Mouse (Mus musculus) forebrain, embryonic 16.5 days (tissue): ENCODE results near the gene Crat. TPM values are rescaled to one million over a fixed set of nuclear protein-coding genes. Genes with fewer than 3 reads are reported as not detected.

Experiments
- ATAC-seq: fragments of 200-750 bp; cut with Nextera tagmentation; 2 replicates; pipeline ENCODE4 v1.8.0; 2017; ENCODE audit warnings: mild to moderate bottlenecking, moderate library complexity
- H3K27ac ChIP-seq: fragments of 300-500 bp; sonication (generic); 2 replicates; pipeline ENCODE4 v1.5.1; 2014; ENCODE audit warnings: low read length, control low read depth
- H3K27me3 ChIP-seq: fragments of 300-500 bp; sonication (generic); replicated peaks from 2 replicates; pipeline ENCODE4 v1.6.1; 2014; ENCODE audit warnings: low read length; ENCODE audit not compliant: control insufficient read depth, insufficient read depth
- H3K36me3 ChIP-seq: fragments of 300-500 bp; sonication (generic); 2 replicates; pipeline ENCODE4 v1.6.1; 2014; ENCODE audit not compliant: control insufficient read depth, insufficient read depth
- H3K4me1 ChIP-seq: fragments of 300-500 bp; sonication (generic); replicated peaks from 2 replicates; pipeline ENCODE4 v1.6.1; 2014; ENCODE audit warnings: low read length; ENCODE audit not compliant: control insufficient read depth, insufficient read depth
- H3K4me2 ChIP-seq: fragments of 300-500 bp; sonication (generic); 2 replicates; pipeline ENCODE4 v1.6.1; 2014; ENCODE audit warnings: mild to moderate bottlenecking, low read length, control low read depth
- H3K4me3 ChIP-seq: fragments of 300-500 bp; sonication (generic); replicated peaks from 2 replicates; pipeline ENCODE4 v1.5.1; 2014; ENCODE audit warnings: mild to moderate bottlenecking, low read length, control low read depth
- H3K9ac ChIP-seq: fragments of 300-500 bp; sonication (generic); replicated peaks from 2 replicates; pipeline ENCODE4 v1.6.1; 2014; ENCODE audit warnings: low read depth, low read length, control low read depth
- H3K9me3 ChIP-seq: fragments of 300-500 bp; sonication (generic); 2 replicates; pipeline ENCODE4 v1.6.1; 2016; ENCODE audit warnings: low read length; ENCODE audit not compliant: control insufficient read depth
- WGBS: fragments of 180-500 bp; shearing (Covaris S2); extraction: QIAGEN DNeasy Blood & Tissue Kit; methylation state at CpG from one replicate; pipeline ENCODE4 v1.1.7; 2014; 5-methylcytosine and 5-hydroxymethylcytosine counted together
- polyA plus RNA-seq: library from polyadenylated mRNA; unstranded; fragments of >200 nt; fragmentation: Nextera tagmentation; extraction: Ambion mirVana; gene quantifications from 2 replicates; pipeline ENCODE4 v1.2.1, GENCODE M21; 2015

Gene Crat
- polyA plus RNA-seq, result 21.3 and 21.4 TPM in 2 replicates

DNA sequence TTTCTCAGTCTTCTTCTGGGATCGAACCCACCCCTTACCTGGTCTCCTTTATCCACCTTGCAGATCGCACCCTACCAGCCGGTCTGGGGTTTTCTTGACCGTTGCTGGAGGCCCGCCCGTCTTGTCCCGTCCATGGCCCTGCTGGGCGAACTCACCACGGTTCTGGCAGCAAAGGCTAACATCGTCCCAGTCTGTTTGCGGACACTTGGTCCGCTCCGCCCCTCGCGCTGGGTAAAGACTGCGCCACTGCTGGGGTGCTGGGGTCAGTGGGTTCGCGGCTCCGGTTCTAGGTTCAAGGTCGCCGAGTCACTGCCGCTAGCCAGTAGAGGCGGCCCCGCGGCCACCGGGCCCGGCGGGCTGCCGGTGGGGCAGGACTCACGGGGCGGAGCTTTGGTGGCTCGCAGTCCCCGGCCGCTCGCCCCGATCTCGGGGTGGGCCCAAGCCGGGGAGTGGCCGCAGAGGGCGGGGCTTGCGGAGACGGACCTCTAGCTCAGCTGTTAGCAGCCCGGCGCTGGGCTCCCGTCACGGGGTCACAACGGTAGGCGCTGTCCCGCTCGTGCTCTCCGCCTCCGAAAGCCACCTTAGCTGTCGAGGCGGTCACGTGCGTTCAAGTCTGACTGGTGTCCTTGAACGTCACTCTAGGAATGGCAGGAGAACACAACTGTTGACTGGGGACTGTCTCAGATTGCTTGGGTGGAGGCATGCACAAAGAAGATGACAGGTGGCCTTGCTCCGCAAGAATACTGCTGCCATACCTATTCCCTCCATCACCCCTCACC lies at the start of gene Crat:
Gene Crat (minus strand): TSS at position 657 of the 779 bp plus-strand sequence.
- ATAC-seq, result peak; percentile 82
- no peaks in the 10 kb centered on the region for H3K27me3 ChIP-seq
- peak within 1 kb of the TSS; percentile 83 for H3K4me2 ChIP-seq
- H3K4me1 ChIP-seq, result peaks cover 43% of the 10 kb centered on the region
- WGBS, result 2% methylated on average over 57 of the region's 58 CpGs
- peak within 1 kb of the TSS; percentile 97 for H3K9ac ChIP-seq
- peak within 1 kb of the TSS; percentile 98 for H3K4me3 ChIP-seq
- H3K27ac ChIP-seq, result peak within 1 kb of the TSS; percentile 98
- H3K36me3 ChIP-seq, result no peaks in the 10 kb centered on the region
- H3K9me3 ChIP-seq, result no peaks in the 10 kb centered on the region

DNA sequence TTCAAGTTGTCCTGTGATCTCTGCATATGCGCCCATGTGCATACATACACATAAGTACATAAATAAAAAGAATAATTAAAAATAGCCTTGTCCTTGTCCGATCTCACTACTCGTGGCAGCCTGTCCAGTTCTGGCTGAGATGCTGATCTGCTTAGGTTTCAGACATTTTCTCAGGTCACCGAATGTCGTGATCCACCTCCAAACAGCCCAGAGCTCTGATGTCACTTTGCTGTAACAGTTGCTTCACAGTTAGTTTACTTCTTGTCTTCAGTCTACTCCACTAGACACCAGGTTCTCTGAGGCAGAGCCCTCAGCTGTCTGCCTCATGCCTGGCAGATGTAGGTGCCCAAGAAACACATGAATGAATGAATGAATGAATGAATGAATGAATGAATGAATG lies 48.8 kb upstream of the Crat start:
- no peaks in the 10 kb centered on the region for H3K9me3 ChIP-seq
- H3K4me1 ChIP-seq, result peaks cover 22% of the 10 kb centered on the region
- ATAC-seq, result no peak
- H3K4me2 ChIP-seq, result peak overlapping the region; percentile 39
- H3K27ac ChIP-seq, result no peak overlapping the region
- no peak overlapping the region for H3K9ac ChIP-seq
- peak overlapping the region; percentile 9; the same call in 1 of the 2 replicates for H3K4me3 ChIP-seq
- H3K36me3 ChIP-seq, result no peaks in the 10 kb centered on the region
- WGBS, result 70% methylated on average over 5 of the region's 5 CpGs
- 0 out of 2 replicates have a peak, but pooled peaks cover 2% of the 10 kb centered on the region for H3K27me3 ChIP-seq

DNA sequence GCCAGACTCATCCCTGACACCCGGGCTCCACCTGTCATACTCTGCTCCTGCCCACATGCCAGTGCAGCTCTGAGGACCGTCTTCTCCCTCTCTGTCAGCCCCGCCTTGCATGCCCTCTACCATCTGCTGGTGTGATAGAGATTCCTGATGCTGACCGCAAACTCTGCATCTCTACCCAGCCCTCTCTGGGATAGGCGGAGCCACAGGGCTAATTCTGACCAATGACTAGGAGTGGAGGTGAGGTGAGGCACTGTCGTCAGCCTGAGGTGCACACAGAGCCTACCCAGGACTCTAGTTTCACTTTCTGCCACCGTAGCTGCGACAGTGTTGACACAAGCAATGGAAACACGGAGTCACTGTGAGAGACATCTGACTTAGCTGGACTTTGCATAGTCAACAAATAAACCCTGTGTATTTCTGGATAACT lies 48.3 kb upstream of the Crat start:
- no peak overlapping the region for H3K9ac ChIP-seq
- H3K27ac ChIP-seq, result no peak overlapping the region
- H3K4me1 ChIP-seq, result peaks cover 18% of the 10 kb centered on the region

DNA sequence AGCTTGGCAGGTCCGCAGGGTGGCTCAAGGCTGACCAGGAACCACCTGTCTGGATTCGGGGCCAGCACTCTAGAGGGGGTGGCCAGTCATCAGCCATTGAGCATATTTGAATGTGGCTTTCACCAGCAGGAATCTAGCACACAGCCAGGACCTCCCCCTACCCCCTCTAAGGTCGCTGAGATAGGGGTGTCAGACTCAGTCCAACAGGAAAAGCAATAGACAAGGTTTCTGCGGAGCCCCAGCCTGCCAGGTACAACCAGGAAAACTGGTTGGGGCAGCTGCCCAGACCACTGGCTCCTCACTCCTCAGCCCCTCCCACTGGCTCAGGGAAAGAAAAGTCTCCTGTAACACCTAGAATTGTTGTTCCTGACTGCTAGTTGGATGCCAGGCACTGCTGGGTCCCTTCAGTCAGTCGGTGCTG lies 47.7 kb upstream of the Crat start:
- Histone ChIP-seq H3K9me3 (no peaks in the 10 kb centered on the region), H3K27ac (no peak overlapping the region), H3K27me3 (0 out of 2 replicates have a peak, but pooled peaks cover 2% of the 10 kb centered on the region), H3K4me2 (peak overlapping the region; percentile 39), H3K4me3 (no peak overlapping the region), H3K36me3 (no peaks in the 10 kb centered on the region), H3K4me1 (peaks cover 14% of the 10 kb centered on the region), H3K9ac (no peak overlapping the region)
- whole genome bisulfite sequencing, result 33% methylated on average over 5 of the region's 5 CpGs
- no peak for ATAC-seq

More for the DNA sequence above, 48.3 kb upstream of the Crat start:
- ATAC-seq, result peak; percentile 45
- H3K4me3 ChIP-seq, result peak overlapping the region; percentile 9
- no peaks in the 10 kb centered on the region for H3K36me3 ChIP-seq
- H3K4me2 ChIP-seq, result peak overlapping the region; percentile 39
- H3K27me3 ChIP-seq, result 0 out of 2 replicates have a peak, but pooled peaks cover 2% of the 10 kb centered on the region
- H3K9me3 ChIP-seq, result no peaks in the 10 kb centered on the region
- 5% methylated on average over 9 of the region's 9 CpGs for WGBS

DNA sequence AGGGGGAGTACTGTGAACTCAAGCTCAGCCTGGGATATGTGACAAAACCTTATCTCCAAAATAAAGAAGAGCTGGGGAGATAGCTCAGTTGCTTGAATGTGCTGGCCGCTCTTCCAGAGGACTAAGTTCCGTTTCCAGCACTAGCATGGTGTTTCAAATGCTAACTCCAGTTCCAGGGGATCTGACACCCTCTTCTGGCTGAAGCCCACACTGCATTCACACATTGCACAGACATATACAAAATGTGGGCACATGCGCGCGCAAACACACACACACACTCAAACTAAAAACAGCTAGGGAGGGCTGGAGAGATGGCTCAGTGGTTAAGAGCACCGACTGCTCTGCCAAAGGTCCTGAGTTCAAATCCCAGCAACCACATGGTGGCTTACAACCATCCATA lies 43.6 kb upstream of the Crat start:
- Histone ChIP-seq H3K27me3 (no peaks in the 10 kb centered on the region), H3K4me2 (no peak overlapping the region), H3K36me3 (no peaks in the 10 kb centered on the region), H3K9me3 (no peaks in the 10 kb centered on the region), H3K27ac (no peak overlapping the region), H3K4me1 (peaks cover 9% of the 10 kb centered on the region), H3K4me3 (no peak overlapping the region), H3K9ac (no peak overlapping the region)
- WGBS, result 86% methylated on average over 6 of the region's 6 CpGs
- no peak for ATAC-seq

DNA sequence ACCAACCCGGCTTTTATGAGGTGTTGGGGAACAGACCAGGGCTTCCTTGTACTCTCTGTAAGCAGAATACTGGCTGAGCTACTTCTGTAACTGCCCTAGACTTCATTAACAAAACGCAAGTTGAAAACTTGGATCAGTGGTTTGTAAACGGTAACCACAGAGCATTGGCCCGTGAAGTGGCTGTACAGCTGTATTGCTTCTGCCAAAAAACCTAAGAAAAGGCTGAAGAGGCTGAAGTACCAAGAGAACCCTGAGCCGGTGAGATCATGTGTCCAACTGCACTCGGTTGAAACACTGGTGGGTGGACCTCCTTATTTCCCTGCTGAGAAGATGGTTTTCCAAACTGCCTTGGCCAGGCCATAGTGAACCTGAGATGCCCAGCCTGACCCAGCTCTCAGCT lies 42.7 kb upstream of the Crat start:
- no peak for ATAC-seq
- no peak overlapping the region for H3K27ac ChIP-seq
- H3K4me2 ChIP-seq, result no peak overlapping the region
- no peaks in the 10 kb centered on the region for H3K9me3 ChIP-seq
- H3K27me3 ChIP-seq, result no peaks in the 10 kb centered on the region
- H3K36me3 ChIP-seq, result no peaks in the 10 kb centered on the region
- H3K4me1 ChIP-seq, result peaks cover under 1% of the 10 kb centered on the region
- WGBS, result 83% methylated on average over 6 of the region's 6 CpGs
- H3K4me3 ChIP-seq, result no peak overlapping the region
- H3K9ac ChIP-seq, result no peak overlapping the region

DNA sequence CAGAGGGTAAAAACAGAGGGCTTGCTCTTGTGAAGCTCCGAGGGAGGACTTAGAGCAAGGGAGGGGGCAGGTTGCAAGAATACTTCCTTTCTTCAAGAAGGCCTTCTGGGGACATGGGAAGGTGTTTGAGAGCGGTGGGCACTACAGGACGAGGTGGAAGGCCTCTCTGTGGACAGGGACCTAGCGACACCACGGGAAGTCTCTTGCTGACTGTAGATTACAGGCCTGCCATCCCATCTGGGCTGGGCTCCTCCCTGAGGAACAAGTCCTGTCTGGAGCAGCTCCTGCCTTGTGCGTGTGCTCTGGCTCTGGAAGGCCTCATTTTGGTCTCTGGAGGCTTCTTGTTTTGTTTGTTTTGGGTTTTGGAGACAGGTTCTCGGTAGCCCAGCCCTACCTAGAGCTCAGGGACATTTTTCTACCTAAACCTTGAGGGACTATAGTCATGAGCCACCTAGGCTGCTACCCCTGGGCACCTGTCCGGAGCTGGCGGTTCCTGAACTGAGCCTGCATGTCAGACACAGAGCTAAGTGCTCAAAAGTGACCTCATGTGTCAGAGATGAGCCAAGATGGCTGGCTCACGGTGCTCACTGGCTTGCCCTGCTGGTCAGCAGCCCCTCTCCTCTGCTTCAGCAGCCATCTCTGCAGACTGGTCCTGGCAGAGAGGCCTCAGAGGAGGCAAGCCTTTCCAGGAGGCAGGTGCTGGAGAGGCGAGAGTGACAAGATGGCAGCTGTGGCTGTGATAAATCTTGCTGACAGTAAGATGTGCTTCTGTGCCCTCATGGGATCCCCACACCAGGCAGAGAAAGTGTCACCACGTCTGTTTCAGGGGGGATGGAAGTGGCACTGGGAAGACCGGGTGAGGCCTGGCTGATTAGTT lies 40.7 kb upstream of the Crat start:
- Histone ChIP-seq H3K4me1 (no peaks in the 10 kb centered on the region), H3K4me3 (no peak overlapping the region), H3K9me3 (no peaks in the 10 kb centered on the region), H3K27me3 (no peaks in the 10 kb centered on the region), H3K9ac (no peak overlapping the region), H3K4me2 (no peak overlapping the region), H3K27ac (no peak overlapping the region), H3K36me3 (no peaks in the 10 kb centered on the region)
- no peak for ATAC-seq
- WGBS, result 85% methylated on average over 13 of the region's 13 CpGs

DNA sequence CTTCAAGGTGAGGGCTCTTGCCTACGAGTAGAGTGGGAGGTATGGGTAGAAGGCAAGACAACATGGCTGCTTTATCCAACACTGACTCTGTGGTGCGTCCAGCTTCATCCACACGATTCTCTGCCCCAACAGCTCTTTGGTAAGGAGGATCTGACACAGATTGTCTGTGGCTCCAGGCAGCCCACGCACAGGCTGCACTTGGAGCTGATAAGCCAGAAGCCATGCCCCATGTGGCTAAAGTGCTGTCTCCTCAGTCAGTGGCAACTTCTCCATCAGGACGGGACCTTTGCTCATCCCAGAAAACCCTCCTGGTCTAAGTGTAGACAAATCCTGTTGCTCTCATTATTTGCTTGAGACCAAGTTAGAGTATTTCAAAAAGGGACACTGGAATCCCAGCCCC lies 39.0 kb upstream of the Crat start:
- no peak for ATAC-seq
- WGBS, result 85% methylated on average over 5 of the region's 5 CpGs

DNA sequence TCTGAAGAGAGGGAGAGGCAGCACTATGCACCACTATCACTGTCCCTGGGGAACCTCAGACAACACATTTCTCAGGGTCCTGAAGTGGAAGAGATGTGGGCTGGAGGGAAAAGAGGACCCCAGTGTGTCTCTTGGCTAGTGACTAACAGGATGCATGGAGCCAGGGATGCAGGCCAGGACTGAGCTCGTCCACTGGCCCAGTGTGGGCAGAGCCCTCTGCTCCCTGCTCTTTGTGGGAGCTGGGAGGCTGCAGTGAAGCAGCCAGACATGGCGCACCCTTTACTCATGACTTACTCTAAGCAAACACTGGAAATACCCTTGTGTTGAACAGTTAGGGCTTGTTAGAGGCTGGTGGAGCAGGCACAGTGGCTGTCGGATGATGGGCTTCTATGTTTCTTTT lies 38.0 kb upstream of the Crat start:
- no peak for ATAC-seq
- 0 out of 2 replicates have a peak, but pooled peaks cover 2% of the 10 kb centered on the region for H3K9me3 ChIP-seq
- no peak overlapping the region for H3K4me2 ChIP-seq
- no peak overlapping the region for H3K4me3 ChIP-seq
- H3K36me3 ChIP-seq, result no peaks in the 10 kb centered on the region
- WGBS, result 78% methylated on average over 3 of the region's 3 CpGs
- H3K27me3 ChIP-seq, result no peaks in the 10 kb centered on the region
- H3K9ac ChIP-seq, result no peak overlapping the region
- no peaks in the 10 kb centered on the region for H3K4me1 ChIP-seq
- H3K27ac ChIP-seq, result no peak overlapping the region

More for the DNA sequence above, 39.0 kb upstream of the Crat start:
- Histone ChIP-seq H3K27me3 (no peaks in the 10 kb centered on the region), H3K4me2 (no peak overlapping the region), H3K4me1 (no peaks in the 10 kb centered on the region), H3K9ac (no peak overlapping the region), H3K27ac (no peak overlapping the region), H3K36me3 (no peaks in the 10 kb centered on the region), H3K9me3 (0 out of 2 replicates have a peak, but pooled peaks cover 2% of the 10 kb centered on the region), H3K4me3 (no peak overlapping the region)
